Mouse (Mus musculus): Measurements from ENCODE around the gene Colq.

The Colq gene

GRCm38 (mm10) chr14:31530847-31531246 is 60.3 kb downstream of the Colq start:
- DNase-seq (ENCODE audit: low read depth, low spot score), result no peak

GRCm38 (mm10) chr14:31525040-31525810 is 65.9 kb downstream of the Colq start:
- DNase-seq (ENCODE audit: low read depth, low spot score), result no peak

GRCm38 (mm10) chr14:31521318-31521717 is 69.8 kb downstream of the Colq start:
- no peak for DNase-seq (ENCODE audit: low read depth, low spot score)

GRCm38 (mm10) chr14:31519165-31519564 is 72.0 kb downstream of the Colq start:
- peak; percentile 39 for DNase-seq (ENCODE audit: low read depth, low spot score)

- no peak for DNase-seq (ENCODE audit: low read depth, low spot score)
These were observed 75.2 kb downstream of the Colq start for GRCm38 (mm10) chr14:31515895-31516294.

DNA sequence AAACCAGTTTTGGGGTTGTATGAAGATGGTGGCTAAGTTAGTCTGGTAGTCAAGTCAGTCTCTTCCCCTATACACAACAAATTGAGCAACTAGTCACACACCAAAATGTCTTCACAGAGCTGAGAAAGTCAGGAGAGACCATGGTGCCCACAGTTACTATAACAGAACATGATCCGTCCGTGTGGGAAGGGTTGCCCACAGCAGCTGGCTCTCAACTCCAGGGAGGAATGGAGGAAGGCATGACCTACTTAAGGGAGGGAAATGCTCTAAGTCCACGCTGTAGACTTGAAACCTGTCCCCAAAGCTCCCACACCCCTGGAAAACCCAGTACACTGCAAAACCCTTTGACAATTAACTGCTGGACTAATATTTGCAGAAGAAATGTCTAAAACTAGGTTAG is 80.8 kb downstream of the Colq start:
- DNase-seq (ENCODE audit: low read depth, low spot score), result no peak

DNA sequence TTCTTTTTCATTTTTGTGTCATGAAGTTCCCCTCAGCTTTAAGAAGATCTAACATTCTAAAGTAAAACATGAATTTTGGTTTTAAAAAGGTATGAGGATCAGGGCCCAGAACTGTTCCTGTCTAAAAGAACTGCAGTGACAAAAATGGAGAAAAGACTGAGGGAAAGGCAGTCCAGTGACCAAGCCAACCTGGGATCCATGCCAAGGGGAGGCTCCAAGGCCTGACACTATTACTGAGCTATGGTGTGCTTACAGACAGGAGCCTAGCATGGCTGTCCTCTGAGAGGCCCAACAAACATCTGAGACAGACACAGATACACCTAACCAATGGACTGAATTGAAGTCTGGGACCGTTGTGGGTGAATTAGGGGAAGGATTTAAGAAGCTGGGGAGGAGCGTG is 81.2 kb downstream of the Colq start:
- DNase-seq (ENCODE audit: low read depth, low spot score), result no peak

DNA sequence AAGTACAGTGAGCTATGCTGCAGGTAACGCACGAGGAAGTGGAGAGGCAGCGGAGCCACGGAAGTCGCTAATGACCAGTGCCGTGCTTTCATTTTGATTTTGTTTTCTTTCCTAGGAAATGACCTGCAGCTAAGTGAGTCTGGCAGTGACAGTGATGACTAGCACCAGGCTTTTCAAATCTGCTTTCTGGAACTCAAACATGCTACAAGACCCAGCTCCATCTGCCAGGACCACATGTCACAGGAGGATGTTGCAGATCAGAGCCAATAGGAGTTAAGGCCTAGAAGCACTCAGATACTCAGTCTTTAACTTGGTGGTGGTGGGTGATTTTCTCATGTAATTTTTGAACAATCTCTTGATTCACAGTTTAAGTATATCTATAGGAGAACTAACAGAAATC is 84.7 kb downstream of the Colq start:
- DNase-seq (ENCODE audit: low read depth, low spot score), result no peak

GRCm38 (mm10) chr14:31503406-31503805 is 87.7 kb downstream of the Colq start:
- DNase-seq (ENCODE audit: low read depth, low spot score), result no peak

GRCm38 (mm10) chr14:31499526-31499925 is 91.6 kb downstream of the Colq start:
- DNase-seq (ENCODE audit: low read depth, low spot score), result peak; percentile 59

- peak; percentile 25 for DNase-seq (ENCODE audit: low read depth, low spot score)
These were observed 94.9 kb downstream of the Colq start for GRCm38 (mm10) chr14:31496241-31496646.

GRCm38 (mm10) chr14:31495538-31495937 is 95.6 kb downstream of the Colq start:
- no peak for DNase-seq (ENCODE audit: low read depth, low spot score)

DNA sequence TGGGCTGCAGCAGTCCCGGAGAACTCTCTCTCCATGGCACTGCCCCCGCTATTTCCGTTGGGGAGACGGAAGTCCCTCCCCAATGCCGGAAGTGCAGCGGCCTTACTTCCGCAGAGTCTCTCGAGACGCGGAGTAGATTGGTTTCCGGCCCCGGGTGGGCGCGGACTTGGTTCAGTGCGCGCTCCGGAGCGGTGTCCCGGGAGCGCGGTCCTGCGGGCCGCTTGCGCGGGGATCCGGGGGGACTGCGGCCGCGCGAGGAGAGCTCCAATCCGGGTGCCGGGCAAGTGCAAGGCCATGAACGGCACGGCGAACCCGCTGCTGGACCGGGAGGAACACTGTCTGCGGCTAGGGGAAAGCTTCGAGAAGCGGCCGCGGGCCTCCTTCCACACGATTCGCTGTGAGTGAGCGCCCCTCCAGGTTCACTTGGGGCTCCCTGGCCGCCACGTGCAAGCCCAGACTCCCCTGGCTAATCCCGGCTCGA is 96.1 kb downstream of the Colq start, which contains the start of gene Mettl6:
TSS of gene Mettl6 (minus strand) at position 66 of the 481 bp plus-strand sequence.
- DNase-seq (ENCODE audit: low read depth, low spot score), result peak; percentile 95

- no peak for DNase-seq (ENCODE audit: low read depth, low spot score)
These were observed 96.7 kb downstream of the Colq start, which contains the start of gene Eaf1 for GRCm38 (mm10) chr14:31494349-31494974. Gene Eaf1 (plus strand): TSS chr14:31494399.

DNA sequence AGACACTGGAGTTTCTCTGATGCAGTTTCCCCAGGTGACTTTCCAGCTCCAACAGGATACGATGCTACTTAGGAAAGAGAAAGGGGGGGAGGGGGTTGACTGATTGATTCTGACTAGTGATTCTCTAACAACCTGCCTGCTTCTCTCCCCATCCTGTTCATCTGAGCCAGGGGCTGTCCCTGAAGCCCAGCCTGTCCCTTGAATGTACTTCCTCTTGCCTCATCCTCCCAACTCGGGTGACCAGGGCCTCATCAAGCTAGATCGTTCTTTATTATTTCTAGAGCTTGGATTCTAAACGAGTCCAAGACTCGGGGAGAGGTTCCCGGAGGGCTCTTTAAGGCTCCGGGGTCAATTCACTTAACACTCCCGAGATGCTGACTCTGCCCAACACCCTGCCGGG is 97.2 kb downstream of the Colq start:
- no peak for DNase-seq (ENCODE audit: low read depth, low spot score)

DNA sequence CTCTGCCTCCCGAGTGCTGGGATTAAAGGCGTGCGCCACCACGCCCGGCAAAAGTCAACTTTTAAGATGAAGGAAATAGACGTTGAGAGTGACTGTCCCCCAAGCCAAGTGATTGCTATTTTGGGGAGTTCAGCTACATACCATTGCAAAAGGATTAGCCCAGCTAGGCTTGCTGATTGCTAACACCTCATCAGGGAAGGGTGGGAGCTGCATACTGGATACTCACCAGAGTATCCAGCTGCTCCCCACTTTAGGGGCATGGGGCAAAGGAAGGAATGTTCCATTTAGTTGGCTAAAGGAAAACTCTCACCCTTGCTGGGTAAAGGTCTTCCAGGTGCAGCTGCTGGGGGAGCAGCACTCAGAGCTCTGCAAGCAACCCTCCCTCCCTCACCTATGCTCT is 103.1 kb downstream of the Colq start:
- DNase-seq (ENCODE audit: low read depth, low spot score), result no peak

- no peak for DNase-seq (ENCODE audit: low read depth, low spot score)
These were observed 104.7 kb downstream of the Colq start for GRCm38 (mm10) chr14:31486465-31486864.

DNA sequence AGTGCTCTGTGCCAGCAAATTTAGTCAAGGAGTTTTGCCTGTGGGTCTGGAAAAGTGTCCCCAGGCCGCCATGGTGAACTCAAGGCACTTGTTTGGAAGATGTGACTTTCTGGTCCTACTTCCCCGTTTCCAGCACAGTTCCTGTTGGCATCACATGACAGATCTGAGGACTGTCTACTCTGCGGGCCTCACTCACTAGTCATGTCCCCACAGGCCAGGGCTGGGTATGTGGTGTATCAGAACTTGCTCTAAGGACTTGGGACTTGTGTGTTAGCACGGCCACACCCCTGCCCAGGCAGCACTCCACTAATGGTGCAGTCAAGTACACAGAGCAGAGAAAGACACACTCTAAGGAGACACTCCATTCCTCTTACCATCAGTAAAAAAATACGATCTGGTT is 108.7 kb downstream of the Colq start:
- DNase-seq (ENCODE audit: low read depth, low spot score), result no peak

- DNase-seq (ENCODE audit: low read depth, low spot score), result no peak
These were observed 117.8 kb downstream of the Colq start for GRCm38 (mm10) chr14:31473297-31473696.
